Mouse (Mus musculus) embryonic facial prominence, embryonic 11.5 days (tissue): ENCODE measurements around the gene Col10a1. TPM values are rescaled to one million over a fixed set of nuclear protein-coding genes. Genes with fewer than 3 reads are reported as not detected.

ENCODE experiments used
- polyA plus RNA-seq: library from polyadenylated mRNA; unstranded; fragments of >200 nt; fragmentation: Nextera tagmentation; extraction: Ambion mirVana; gene quantifications from 2 replicates; pipeline ENCODE4 v1.2.1, GENCODE M21; 2014

Col10a1 gene
- polyA plus RNA-seq, 1 experiment from 2014 or later = 0.18 TPM

Other genes starting within 250 kb of the Col10a1 start
- 45.1 and 47.2 TPM in 2 replicates for gene Dse, start 182.3 kb upstream of the Col10a1 start, polyA plus RNA-seq
- gene Tspyl1, start 107.8 kb upstream of the Col10a1 start, polyA plus RNA-seq = 61.3 and 61.9 TPM in 2 replicates
- gene Tspyl4, start 92.5 kb upstream of the Col10a1 start, polyA plus RNA-seq = 15.7 and 16.5 TPM in 2 replicates
- 7.6 and 10.0 TPM in 2 replicates for gene Nt5dc1, start 28.6 kb downstream of the Col10a1 start, polyA plus RNA-seq
- gene Frk, start 93.4 kb downstream of the Col10a1 start, polyA plus RNA-seq = 11.1 and 11.2 TPM in 2 replicates